Mouse (Mus musculus) hindbrain, embryonic 12.5 days (tissue): ENCODE results near the gene Stx17. TPM values are rescaled to one million over a fixed set of nuclear protein-coding genes. Genes with fewer than 3 reads are reported as not detected.

Source experiments
- ATAC-seq: fragments of 200-750 bp; cut with Nextera tagmentation; 2 replicates; pipeline ENCODE4 v1.8.0; 2017; ENCODE audit warnings: moderate TSS enrichment; ENCODE audit not compliant: low FRiP score
- H3K27ac ChIP-seq: fragments of 300-500 bp; sonication (generic); 2 replicates; pipeline ENCODE4 v1.5.1; 2016; ENCODE audit warnings: mild to moderate bottlenecking
- H3K27me3 ChIP-seq: fragments of 300-500 bp; sonication (generic); 2 replicates; pipeline ENCODE4 v1.6.1; 2016; ENCODE audit warnings: mild to moderate bottlenecking
- H3K36me3 ChIP-seq: fragments of 300-500 bp; sonication (generic); 2 replicates; pipeline ENCODE4 v1.6.1; 2016; ENCODE audit warnings: mild to moderate bottlenecking
- H3K4me1 ChIP-seq: fragments of 300-500 bp; sonication (generic); 2 replicates; pipeline ENCODE4 v1.6.1; 2016
- H3K4me2 ChIP-seq: fragments of 300-500 bp; sonication (generic); replicated peaks from 2 replicates; pipeline ENCODE4 v1.6.1; 2016; ENCODE audit warnings: mild to moderate bottlenecking
- H3K4me3 ChIP-seq: fragments of 300-500 bp; sonication (generic); 2 replicates; pipeline ENCODE4 v1.5.1; 2016; ENCODE audit warnings: mild to moderate bottlenecking
- H3K9ac ChIP-seq: fragments of 300-500 bp; sonication (generic); 2 replicates; pipeline ENCODE4 v1.6.1; 2016; ENCODE audit warnings: mild to moderate bottlenecking, moderate library complexity
- H3K9me3 ChIP-seq: fragments of 300-500 bp; sonication (generic); replicated peaks from 2 replicates; pipeline ENCODE4 v1.6.1; 2016; ENCODE audit warnings: mild to moderate bottlenecking
- WGBS: fragments of 180-500 bp; shearing (Covaris S2); methylation state at CpG from one replicate; pipeline ENCODE4 v1.1.7; 2016; 5-methylcytosine and 5-hydroxymethylcytosine counted together
- polyA plus RNA-seq: library from polyadenylated mRNA; unstranded; fragments of >200 nt; fragmentation: Nextera tagmentation; extraction: Ambion mirVana; gene quantifications from 2 replicates; pipeline ENCODE4 v1.2.1, GENCODE M21; 2016

Gene Stx17
- polyA plus RNA-seq, 1 experiment from 2014 or later, result 29.5 TPM

DNA sequence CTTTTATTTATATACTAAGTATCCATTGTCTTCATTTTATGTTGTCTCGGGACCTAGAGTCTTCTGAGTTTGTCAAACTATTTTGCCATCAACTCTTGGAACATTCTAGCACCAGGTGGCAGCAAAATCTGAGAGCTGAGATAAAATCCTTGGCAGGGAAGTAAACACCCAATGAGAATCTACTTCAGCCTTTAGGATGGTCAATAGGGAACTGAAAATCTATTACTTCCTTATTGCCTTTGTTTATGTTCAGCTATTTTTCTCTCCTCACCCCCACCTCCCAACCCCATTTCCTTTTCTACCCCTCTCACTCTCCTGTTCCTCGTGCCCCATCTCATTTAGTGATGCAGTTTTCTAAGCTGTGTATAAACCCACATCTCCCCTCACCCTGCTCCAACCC is 16.1 kb upstream of the Stx17 start:
- 86% methylated on average over 2 of the region's 2 CpGs for WGBS
- ATAC-seq, result no peak
- Histone ChIP-seq H3K4me2 (no peak overlapping the region), H3K27ac (no peak overlapping the region), H3K27me3 (no peaks in the 10 kb centered on the region), H3K4me1 (no peaks in the 10 kb centered on the region), H3K4me3 (no peak overlapping the region), H3K9me3 (no peaks in the 10 kb centered on the region), H3K9ac (no peak overlapping the region), H3K36me3 (no peaks in the 10 kb centered on the region)

DNA sequence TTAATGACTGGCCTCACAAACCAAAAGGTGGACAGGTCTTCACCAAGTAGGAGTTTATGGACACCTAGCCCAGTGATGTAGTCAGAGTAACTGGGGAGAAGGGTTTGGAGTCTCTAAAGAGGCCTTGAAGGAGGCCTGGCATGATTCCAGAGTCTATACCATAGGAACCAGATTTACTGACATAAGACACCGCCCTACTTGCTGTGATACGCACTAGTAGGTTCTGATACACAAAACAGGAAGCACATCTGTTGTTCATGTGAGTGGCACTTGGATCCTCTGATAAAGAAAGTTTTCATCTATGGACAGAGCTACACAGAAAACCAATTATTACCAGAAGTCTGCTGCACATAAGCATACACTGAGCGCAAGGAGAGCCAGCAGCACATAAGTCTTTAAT is 14.4 kb upstream of the Stx17 start:
- WGBS, result 90% methylated on average over 3 of the region's 3 CpGs
- no peaks in the 10 kb centered on the region for H3K4me1 ChIP-seq
- no peak overlapping the region for H3K9ac ChIP-seq
- H3K4me2 ChIP-seq, result no peak overlapping the region
- no peaks in the 10 kb centered on the region for H3K9me3 ChIP-seq
- H3K27me3 ChIP-seq, result no peaks in the 10 kb centered on the region
- H3K4me3 ChIP-seq, result no peak overlapping the region
- no peak overlapping the region for H3K27ac ChIP-seq
- no peaks in the 10 kb centered on the region for H3K36me3 ChIP-seq
- no peak for ATAC-seq

DNA sequence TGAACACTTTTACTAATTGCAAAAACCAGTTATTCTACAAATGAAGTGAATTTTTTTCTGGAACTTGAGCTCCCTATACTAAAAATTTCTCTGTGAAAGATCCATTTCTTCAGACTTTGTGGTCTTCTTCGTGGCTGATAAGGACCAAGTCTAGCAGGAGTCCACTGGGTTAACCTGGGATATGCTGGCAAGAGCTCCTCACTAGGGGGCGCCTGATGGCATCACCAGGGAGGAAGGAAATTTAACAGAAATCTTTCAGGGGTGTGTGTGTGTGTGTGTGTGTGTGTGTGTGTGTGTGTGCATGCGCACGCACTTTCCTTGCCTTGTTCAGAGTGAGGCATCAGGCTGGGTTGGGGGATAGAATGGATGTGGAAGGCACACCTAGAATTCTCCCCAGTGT is 8.5 kb upstream of the Stx17 start:
- no peaks in the 10 kb centered on the region for H3K36me3 ChIP-seq
- WGBS, result 58% methylated on average over 4 of the region's 4 CpGs
- no peak overlapping the region for H3K4me3 ChIP-seq
- ATAC-seq, result no peak
- H3K4me2 ChIP-seq, result no peak overlapping the region
- H3K27ac ChIP-seq, result no peak overlapping the region
- H3K9ac ChIP-seq, result no peak overlapping the region
- H3K4me1 ChIP-seq, result no peaks in the 10 kb centered on the region
- H3K9me3 ChIP-seq, result no peaks in the 10 kb centered on the region
- H3K27me3 ChIP-seq, result no peaks in the 10 kb centered on the region

DNA sequence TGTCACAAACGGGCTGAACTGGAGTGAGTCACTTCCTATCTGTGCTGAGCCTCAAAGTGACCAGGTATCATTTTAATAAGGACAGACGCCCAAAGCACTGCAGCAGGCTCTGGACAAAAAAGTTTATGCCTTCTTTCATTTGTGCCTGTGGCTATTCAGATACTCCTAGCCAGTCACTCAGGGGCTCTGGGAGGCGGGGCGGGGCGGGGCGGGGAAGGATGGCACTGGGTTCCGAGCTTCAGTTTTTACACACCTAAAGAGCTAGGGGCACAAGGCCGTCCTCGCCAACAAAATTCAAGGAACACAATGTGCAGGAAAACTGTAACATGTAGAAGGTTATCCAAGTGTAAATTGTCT is 321 bp upstream of the Stx17 start:
- Histone ChIP-seq H3K9ac (0 out of 2 replicates have a peak overlapping the region, but pooled peaks have one; percentile 86), H3K27me3 (no peaks in the 10 kb centered on the region), H3K4me3 (peak overlapping the region; percentile 82), H3K36me3 (no peaks in the 10 kb centered on the region), H3K27ac (no peak overlapping the region), H3K4me1 (peaks cover 3% of the 10 kb centered on the region; the same call in 1 of the 2 replicates), H3K4me2 (peak overlapping the region; percentile 86), H3K9me3 (no peaks in the 10 kb centered on the region)
- ATAC-seq, result peak; percentile 86
- WGBS, result 6% methylated on average over 9 of the region's 9 CpGs

DNA sequence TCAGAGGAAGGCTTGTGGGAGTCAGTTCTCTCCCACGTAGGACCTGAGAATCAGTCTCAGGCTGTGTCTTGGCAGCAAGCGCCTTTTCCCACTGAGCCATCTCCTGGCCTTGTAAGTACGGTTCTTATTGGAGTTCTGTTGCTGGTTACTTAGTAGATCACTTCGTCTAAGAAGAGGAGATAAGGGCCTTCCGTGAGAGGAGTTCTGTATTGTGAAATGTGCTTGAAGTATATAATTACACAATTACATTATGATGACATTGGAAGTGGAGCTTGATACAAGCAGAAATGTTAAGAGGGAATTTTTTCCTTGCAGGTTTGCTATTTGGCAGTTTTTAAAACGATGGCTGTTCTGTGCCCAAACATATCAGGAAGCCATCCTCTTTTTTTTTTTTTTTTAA is 5.6 kb downstream of the Stx17 start:
- H3K4me3 ChIP-seq, result no peak overlapping the region
- 88% methylated on average over 6 of the region's 6 CpGs for WGBS
- no peak for ATAC-seq

GRCm38 (mm10) chr4:48131606-48132005 is 6.9 kb downstream of the Stx17 start:
- no peaks in the 10 kb centered on the region for H3K4me1 ChIP-seq
- no peak overlapping the region for H3K27ac ChIP-seq
- H3K9ac ChIP-seq, result no peak overlapping the region
- 96% methylated on average over 9 of the region's 9 CpGs for WGBS
- H3K4me2 ChIP-seq, result no peak overlapping the region
- H3K27me3 ChIP-seq, result no peaks in the 10 kb centered on the region
- no peaks in the 10 kb centered on the region for H3K9me3 ChIP-seq
- H3K36me3 ChIP-seq, result no peaks in the 10 kb centered on the region
- no peak overlapping the region for H3K4me3 ChIP-seq
- no peak for ATAC-seq

More for the DNA sequence above, 5.6 kb downstream of the Stx17 start:
- Histone ChIP-seq H3K27ac (no peak overlapping the region), H3K9ac (no peak overlapping the region), H3K27me3 (no peaks in the 10 kb centered on the region), H3K4me1 (no peaks in the 10 kb centered on the region), H3K9me3 (no peaks in the 10 kb centered on the region), H3K36me3 (no peaks in the 10 kb centered on the region), H3K4me2 (no peak overlapping the region)

DNA sequence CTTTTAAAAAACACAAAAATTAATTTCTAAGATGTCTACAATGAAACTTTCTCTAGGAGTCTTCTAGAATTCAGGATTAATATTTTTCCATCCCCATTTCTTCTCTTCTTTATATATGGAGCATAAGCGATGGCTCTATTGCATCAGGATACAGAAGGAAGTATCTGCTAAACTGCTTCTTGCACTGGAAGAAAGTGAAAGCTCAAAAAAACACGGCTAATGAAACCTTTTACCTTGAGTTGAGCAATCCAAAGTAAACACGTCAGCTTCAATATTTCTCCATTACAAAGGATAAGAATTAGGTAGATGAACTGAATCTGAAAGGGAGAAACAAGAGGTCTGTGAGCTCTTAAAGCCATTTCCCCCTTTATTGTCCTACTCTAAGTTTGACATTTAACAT is 8.0 kb downstream of the Stx17 start:
- Histone ChIP-seq H3K9ac (no peak overlapping the region), H3K9me3 (no peaks in the 10 kb centered on the region), H3K4me1 (no peaks in the 10 kb centered on the region), H3K4me2 (no peak overlapping the region), H3K27ac (no peak overlapping the region), H3K27me3 (no peaks in the 10 kb centered on the region), H3K36me3 (no peaks in the 10 kb centered on the region), H3K4me3 (no peak overlapping the region)
- no peak for ATAC-seq
- 86% methylated on average over 3 of the region's 3 CpGs for WGBS

- 96% methylated on average over 2 of the region's 2 CpGs for WGBS
- no peak overlapping the region for H3K27ac ChIP-seq
- no peak overlapping the region for H3K4me3 ChIP-seq
- ATAC-seq, result no peak
- H3K4me1 ChIP-seq, result no peaks in the 10 kb centered on the region
- H3K27me3 ChIP-seq, result no peaks in the 10 kb centered on the region
- H3K9ac ChIP-seq, result no peak overlapping the region
- no peaks in the 10 kb centered on the region for H3K9me3 ChIP-seq
- no peak overlapping the region for H3K4me2 ChIP-seq
- H3K36me3 ChIP-seq, result no peaks in the 10 kb centered on the region
These were observed 24.8 kb downstream of the Stx17 start for GRCm38 (mm10) chr4:48149492-48149891.

DNA sequence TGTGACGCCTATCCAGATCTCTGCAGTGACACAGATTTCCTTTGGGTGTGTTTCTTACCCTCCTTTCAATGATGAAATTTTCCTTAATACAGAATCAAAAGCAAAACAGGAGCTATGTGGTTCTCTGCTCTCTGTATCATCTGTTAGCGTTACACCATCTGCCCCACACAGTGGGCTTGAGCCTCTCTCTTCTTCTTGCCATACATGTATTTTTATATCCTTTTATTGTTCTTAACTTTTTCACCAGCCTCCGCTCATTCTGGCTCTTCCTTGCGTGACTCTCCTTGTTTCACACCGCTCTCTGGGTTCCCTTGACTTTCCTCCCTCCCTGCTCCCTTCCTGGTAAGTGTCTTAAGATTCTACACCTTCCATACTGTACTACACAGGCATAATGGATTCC is 28.5 kb downstream of the Stx17 start:
- H3K27ac ChIP-seq, result no peak overlapping the region
- no peaks in the 10 kb centered on the region for H3K27me3 ChIP-seq
- 88% methylated on average over 5 of the region's 5 CpGs for WGBS
- no peaks in the 10 kb centered on the region for H3K9me3 ChIP-seq
- H3K4me3 ChIP-seq, result no peak overlapping the region
- no peak for ATAC-seq
- H3K9ac ChIP-seq, result no peak overlapping the region
- H3K4me2 ChIP-seq, result no peak overlapping the region
- H3K4me1 ChIP-seq, result no peaks in the 10 kb centered on the region
- H3K36me3 ChIP-seq, result no peaks in the 10 kb centered on the region

DNA sequence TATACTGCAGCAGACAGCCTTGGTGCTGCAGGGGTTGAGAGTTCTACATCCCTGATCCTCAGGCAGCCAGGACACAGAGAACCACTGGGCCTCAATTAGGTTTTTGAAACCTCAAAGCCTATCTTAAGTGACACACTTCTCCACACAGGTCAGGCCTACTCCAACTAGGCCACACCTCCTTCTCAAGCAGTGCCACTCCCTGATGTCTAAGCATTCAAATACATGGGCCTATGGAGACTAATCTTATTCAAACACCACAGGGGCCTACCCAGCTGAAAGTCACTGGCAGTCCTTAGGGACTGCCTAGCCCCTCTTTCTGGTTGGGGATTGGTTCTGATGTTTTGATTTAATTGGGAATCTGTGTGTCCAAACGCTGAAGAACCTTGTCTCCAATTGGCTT is 31.1 kb downstream of the Stx17 start:
- no peak for ATAC-seq
- H3K36me3 ChIP-seq, result no peaks in the 10 kb centered on the region

DNA sequence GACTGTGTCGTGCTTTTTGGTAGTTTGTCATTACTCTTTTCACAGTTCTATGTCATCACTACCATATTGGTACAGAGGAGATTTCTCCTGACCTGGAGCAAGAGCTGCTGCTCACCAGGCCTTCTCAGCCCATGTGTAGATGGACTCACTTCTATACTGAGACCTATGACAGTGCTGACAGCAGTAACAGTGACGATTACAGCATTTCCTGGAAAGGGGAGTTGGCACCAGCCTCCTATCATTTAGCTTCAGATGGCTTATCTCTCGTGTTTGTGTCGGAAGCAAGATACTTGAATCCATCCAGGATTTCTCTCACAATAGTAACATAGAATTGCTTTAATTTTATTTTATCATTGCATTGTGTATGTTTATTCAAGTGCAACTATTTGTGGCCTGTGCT is 35.7 kb downstream of the Stx17 start:
- Histone ChIP-seq H3K27me3 (no peaks in the 10 kb centered on the region), H3K27ac (no peak overlapping the region), H3K9me3 (no peaks in the 10 kb centered on the region), H3K36me3 (0 out of 2 replicates have a peak, but pooled peaks cover 2% of the 10 kb centered on the region), H3K4me1 (no peaks in the 10 kb centered on the region), H3K4me3 (no peak overlapping the region), H3K9ac (no peak overlapping the region), H3K4me2 (no peak overlapping the region)
- WGBS, result 87% methylated on average over 4 of the region's 4 CpGs
- no peak for ATAC-seq

More for the DNA sequence above, 31.1 kb downstream of the Stx17 start:
- 65% methylated on average over 1 of the region's 1 CpGs for WGBS
- no peak overlapping the region for H3K4me2 ChIP-seq
- H3K4me1 ChIP-seq, result no peaks in the 10 kb centered on the region
- H3K27ac ChIP-seq, result no peak overlapping the region
- no peak overlapping the region for H3K4me3 ChIP-seq
- no peaks in the 10 kb centered on the region for H3K27me3 ChIP-seq
- no peaks in the 10 kb centered on the region for H3K9me3 ChIP-seq
- no peak overlapping the region for H3K9ac ChIP-seq

DNA sequence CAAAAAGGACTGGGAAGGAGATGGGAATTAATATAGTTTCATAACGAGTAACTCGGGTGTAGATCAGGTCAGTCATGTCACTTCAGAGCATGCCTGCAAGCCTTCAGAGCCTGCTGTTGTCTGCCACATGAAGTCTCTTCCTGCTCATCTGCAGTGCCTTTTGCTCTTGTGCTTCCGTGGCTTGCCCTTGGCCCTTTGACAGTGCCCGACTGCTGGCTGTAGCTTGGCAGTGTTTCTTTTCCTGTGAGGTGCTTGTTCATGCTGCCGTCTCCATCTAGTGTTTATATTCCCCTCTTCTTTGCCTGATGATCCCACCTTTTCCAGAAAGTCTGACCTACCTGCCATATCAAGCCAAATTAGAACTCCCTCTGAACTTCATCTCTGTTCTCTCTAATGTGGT is 39.1 kb downstream of the Stx17 start:
- Histone ChIP-seq H3K9ac (no peak overlapping the region), H3K36me3 (peaks cover 5% of the 10 kb centered on the region; the same call in 1 of the 2 replicates), H3K27me3 (no peaks in the 10 kb centered on the region), H3K4me1 (no peaks in the 10 kb centered on the region), H3K27ac (no peak overlapping the region), H3K9me3 (no peaks in the 10 kb centered on the region), H3K4me2 (no peak overlapping the region), H3K4me3 (no peak overlapping the region)
- WGBS, result 87% methylated on average over 5 of the region's 5 CpGs
- ATAC-seq, result no peak

DNA sequence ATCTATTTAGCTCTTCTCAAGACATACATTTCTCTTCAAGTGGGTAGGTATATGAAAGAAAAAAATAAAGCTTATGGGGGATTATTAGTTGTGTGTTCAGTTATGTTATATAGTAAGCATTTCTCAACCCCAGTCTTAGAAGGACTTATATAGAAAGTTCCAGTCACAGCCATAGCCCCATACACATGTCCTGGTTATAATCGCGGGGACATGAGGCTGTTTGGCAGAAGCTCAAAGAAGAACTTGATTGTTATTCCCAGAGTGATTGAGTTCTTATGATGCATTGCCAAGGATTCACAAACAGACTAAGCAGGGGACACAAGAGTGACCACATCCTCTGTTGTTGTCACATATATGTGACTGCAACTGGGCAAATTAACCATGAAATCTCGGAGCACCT is 51.0 kb downstream of the Stx17 start:
- H3K36me3 ChIP-seq, result no peaks in the 10 kb centered on the region
- no peak overlapping the region for H3K4me2 ChIP-seq
- H3K27ac ChIP-seq, result no peak overlapping the region
- H3K4me1 ChIP-seq, result no peaks in the 10 kb centered on the region
- no peak for ATAC-seq
- no peak overlapping the region for H3K4me3 ChIP-seq
- 95% methylated on average over 3 of the region's 3 CpGs for WGBS
- no peaks in the 10 kb centered on the region for H3K27me3 ChIP-seq
- no peak overlapping the region for H3K9ac ChIP-seq
- 0 out of 2 replicates have a peak, but pooled peaks cover 3% of the 10 kb centered on the region for H3K9me3 ChIP-seq
